Mouse (Mus musculus) midbrain, embryonic 16.5 days (tissue): Measurements from ENCODE around the gene Mapkapk2. TPM values are rescaled to one million over a fixed set of nuclear protein-coding genes. Genes with fewer than 3 reads are reported as not detected.

Source experiments
- ATAC-seq: fragments of 200-750 bp; cut with Nextera tagmentation; 2 replicates; pipeline ENCODE4 v1.8.0; 2017; ENCODE audit warnings: moderate TSS enrichment
- H3K27ac ChIP-seq: fragments of 300-500 bp; sonication (generic); 2 replicates; pipeline ENCODE4 v1.5.1; 2014; ENCODE audit warnings: mild to moderate bottlenecking, low read length, mixed read lengths
- H3K27me3 ChIP-seq: fragments of 300-500 bp; sonication (generic); 2 replicates; pipeline ENCODE4 v1.6.1; 2014; ENCODE audit warnings: low read depth, low read length, mixed read lengths; ENCODE audit not compliant: control insufficient read depth, insufficient read depth
- H3K36me3 ChIP-seq: fragments of 300-500 bp; sonication (generic); 2 replicates; pipeline ENCODE4 v1.6.1; 2014; ENCODE audit warnings: mild to moderate bottlenecking, low read length, moderate library complexity, mixed read lengths; ENCODE audit not compliant: control insufficient read depth, insufficient read depth
- H3K4me1 ChIP-seq: fragments of 300-500 bp; sonication (generic); 2 replicates; pipeline ENCODE4 v1.6.1; 2014; ENCODE audit warnings: mild to moderate bottlenecking, low read length, mixed read lengths; ENCODE audit not compliant: control insufficient read depth, insufficient read depth
- H3K4me2 ChIP-seq: fragments of 300-500 bp; sonication (generic); 2 replicates; pipeline ENCODE4 v1.6.1; 2014; ENCODE audit warnings: mild to moderate bottlenecking, low read length, mixed read lengths
- H3K4me3 ChIP-seq: fragments of 300-500 bp; sonication (generic); 2 replicates; pipeline ENCODE4 v1.5.1; 2014; ENCODE audit warnings: low read depth, mild to moderate bottlenecking, low read length, moderate library complexity, mixed read lengths
- H3K9ac ChIP-seq: fragments of 300-500 bp; sonication (generic); 2 replicates; pipeline ENCODE4 v1.6.1; 2014; ENCODE audit warnings: low read depth, low read length, mixed read lengths
- H3K9me3 ChIP-seq: fragments of 300-500 bp; sonication (generic); replicated peaks from 2 replicates; pipeline ENCODE4 v1.6.1; 2014; ENCODE audit warnings: mild to moderate bottlenecking, low read length, mixed read lengths; ENCODE audit not compliant: control insufficient read depth, poor library complexity, severe bottlenecking
- WGBS: fragments of 180-500 bp; shearing (Covaris S2); extraction: QIAGEN DNeasy Blood & Tissue Kit; methylation state at CpG from one replicate; pipeline ENCODE4 v1.1.7; 2014; 5-methylcytosine and 5-hydroxymethylcytosine counted together
- polyA plus RNA-seq: library from polyadenylated mRNA; unstranded; fragments of >200 nt; fragmentation: Nextera tagmentation; extraction: Ambion mirVana; gene quantifications from 2 replicates; pipeline ENCODE4 v1.2.1, GENCODE M21; 2015

Gene Mapkapk2
- polyA plus RNA-seq, 1 experiment from 2014 or later: 12.6 TPM

DNA sequence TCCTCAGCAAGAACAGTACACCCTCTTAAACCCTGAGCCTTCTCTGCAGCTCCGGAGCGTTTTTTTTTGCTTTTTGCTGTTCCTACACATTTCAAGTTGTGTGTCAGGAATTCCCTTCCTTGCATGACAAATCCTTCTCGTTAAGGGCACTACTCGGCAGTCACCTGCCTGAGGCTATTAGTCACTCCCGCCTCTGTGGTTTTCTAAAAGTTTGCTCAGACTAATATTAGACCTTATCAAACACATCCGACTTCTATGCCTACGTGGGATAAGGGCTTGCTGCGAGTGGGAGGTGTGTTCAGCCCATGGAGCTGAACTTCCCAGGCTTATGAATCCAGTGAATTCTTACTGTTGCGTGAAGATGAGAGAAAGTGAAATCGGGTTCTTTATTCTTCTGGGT is 20.9 kb upstream of the Mapkapk2 start:
- Histone ChIP-seq H3K4me3 (no peak overlapping the region), H3K36me3 (no peaks in the 10 kb centered on the region), H3K27ac (no peak overlapping the region), H3K9me3 (no peaks in the 10 kb centered on the region), H3K4me1 (0 out of 2 replicates have a peak, but pooled peaks cover 6% of the 10 kb centered on the region), H3K4me2 (no peak overlapping the region), H3K9ac (no peak overlapping the region), H3K27me3 (no peaks in the 10 kb centered on the region)
- 77% methylated on average over 10 of the region's 10 CpGs for WGBS
- no peak for ATAC-seq

DNA sequence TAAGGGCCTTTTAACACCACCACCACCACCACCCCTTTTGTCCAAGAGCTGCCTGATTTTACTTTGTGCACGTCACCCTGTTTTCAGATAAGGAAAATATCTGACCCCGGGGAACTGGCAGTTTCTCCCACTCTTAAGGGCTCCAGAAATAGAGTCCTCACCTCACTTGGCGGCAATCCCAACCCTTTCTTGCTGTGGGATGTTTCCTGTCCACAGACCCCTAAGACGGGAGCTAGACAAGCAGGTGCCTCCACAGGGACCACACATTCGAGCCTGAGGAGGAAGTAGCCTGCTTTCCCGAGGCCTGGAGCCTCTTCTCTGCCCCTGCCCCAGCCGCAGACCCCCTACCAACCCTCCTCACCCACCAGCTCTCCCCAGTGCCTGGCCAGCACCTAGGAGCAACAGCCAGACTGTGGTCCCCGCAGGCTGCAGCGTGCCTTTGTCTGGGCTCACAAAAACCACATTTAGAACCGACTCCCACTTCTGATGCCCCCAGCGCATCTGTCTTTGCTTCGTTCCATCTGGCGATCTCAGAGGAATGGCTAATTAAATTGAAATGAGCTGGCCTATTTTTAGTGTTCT is 18.9 kb upstream of the Mapkapk2 start:
- H3K27me3 ChIP-seq: no peaks in the 10 kb centered on the region
- 0 out of 2 replicates have a peak, but pooled peaks cover 6% of the 10 kb centered on the region for H3K4me1 ChIP-seq
- H3K36me3 ChIP-seq: no peaks in the 10 kb centered on the region
- 33% methylated on average over 13 of the region's 13 CpGs for WGBS
- no peak overlapping the region for H3K9ac ChIP-seq
- H3K9me3 ChIP-seq: no peaks in the 10 kb centered on the region
- H3K4me2 ChIP-seq: no peak overlapping the region
- no peak overlapping the region for H3K4me3 ChIP-seq
- H3K27ac ChIP-seq: peak overlapping the region; percentile 53; the same call in 1 of the 2 replicates
- peak; percentile 31 for ATAC-seq

DNA sequence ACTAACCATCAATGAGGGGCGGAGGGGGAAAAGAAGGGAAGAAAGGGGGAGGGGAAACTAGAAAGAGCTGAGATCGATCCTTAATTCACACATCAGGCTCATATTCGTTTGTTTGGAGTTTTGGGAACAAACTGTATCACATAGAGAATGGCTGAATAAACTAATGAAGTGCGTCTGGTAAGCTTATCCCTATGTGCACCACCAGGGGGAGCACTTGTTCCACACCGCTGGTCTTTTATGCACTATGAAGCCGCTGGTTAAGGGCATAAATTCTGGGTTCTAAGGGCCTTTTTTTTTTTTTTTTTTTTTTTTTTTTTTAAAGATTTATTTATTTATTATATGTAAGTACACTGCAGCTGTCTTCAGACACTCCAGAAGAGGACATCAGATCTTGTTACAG is 18.3 kb upstream of the Mapkapk2 start:
- no peak overlapping the region for H3K4me3 ChIP-seq
- H3K36me3 ChIP-seq: no peaks in the 10 kb centered on the region
- no peak overlapping the region for H3K9ac ChIP-seq
- 0 out of 2 replicates have a peak, but pooled peaks cover 6% of the 10 kb centered on the region for H3K4me1 ChIP-seq
- ATAC-seq: peak; percentile 61; the same call in 1 of the 2 replicates
- no peak overlapping the region for H3K4me2 ChIP-seq
- H3K9me3 ChIP-seq: no peaks in the 10 kb centered on the region
- no peaks in the 10 kb centered on the region for H3K27me3 ChIP-seq
- 15% methylated on average over 6 of the region's 6 CpGs for WGBS
- H3K27ac ChIP-seq: no peak overlapping the region

DNA sequence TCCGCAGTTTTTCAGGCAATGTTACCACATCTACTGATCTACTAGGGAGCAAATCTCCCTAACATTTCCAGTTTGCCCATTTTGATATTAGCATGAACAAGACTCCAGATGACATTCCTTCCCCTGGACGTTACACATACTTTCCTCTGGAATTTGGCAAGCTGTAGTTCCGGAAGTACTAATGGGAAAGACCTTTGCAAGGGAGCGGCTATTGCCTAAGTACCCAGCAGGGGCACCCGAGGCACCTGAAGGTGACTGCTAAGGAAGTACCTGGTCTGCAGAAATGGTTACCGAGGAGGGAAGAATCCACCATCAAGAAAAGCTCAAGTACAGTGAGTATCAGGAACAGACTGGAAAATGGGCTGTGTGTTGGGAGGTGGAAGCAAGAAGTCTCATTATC is 14.9 kb upstream of the Mapkapk2 start:
- 45% methylated on average over 6 of the region's 6 CpGs for WGBS
- no peaks in the 10 kb centered on the region for H3K27me3 ChIP-seq
- H3K36me3 ChIP-seq: no peaks in the 10 kb centered on the region
- H3K4me3 ChIP-seq: no peak overlapping the region
- 0 out of 2 replicates have a peak, but pooled peaks cover 6% of the 10 kb centered on the region for H3K4me1 ChIP-seq
- no peak overlapping the region for H3K4me2 ChIP-seq
- no peak overlapping the region for H3K27ac ChIP-seq
- ATAC-seq: no peak
- no peaks in the 10 kb centered on the region for H3K9me3 ChIP-seq
- no peak overlapping the region for H3K9ac ChIP-seq

DNA sequence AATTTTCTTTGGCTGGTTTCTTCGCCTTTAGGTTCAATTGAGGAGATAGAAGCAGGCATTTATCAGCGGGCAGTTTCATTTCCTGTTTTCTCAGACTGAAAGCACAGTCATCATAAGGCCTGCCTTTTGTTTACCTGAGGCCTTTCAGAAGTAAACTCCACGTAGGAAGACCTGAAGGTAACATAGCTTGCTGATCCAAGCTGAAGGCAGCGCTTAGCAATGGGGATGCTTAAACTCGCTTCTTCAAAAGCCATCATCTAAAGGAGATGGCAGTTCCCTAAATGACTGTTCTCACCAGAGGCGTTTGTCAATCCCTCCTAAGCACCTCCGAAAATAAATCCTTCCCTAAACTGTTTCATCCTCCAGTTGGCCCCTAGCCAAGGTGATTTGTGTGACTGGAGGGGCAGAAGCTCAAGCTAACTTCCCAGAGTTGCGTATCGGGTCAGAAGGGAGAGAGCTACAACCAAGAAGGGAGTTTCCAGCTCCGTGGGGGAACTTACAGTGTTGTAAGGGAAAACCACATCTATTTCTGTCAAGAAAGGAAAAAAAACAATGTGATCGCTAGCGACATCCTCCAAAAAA is 13.0 kb upstream of the Mapkapk2 start:
- Histone ChIP-seq H3K9me3 (no peaks in the 10 kb centered on the region), H3K4me3 (no peak overlapping the region), H3K27ac (no peak overlapping the region), H3K36me3 (no peaks in the 10 kb centered on the region), H3K27me3 (no peaks in the 10 kb centered on the region), H3K9ac (no peak overlapping the region), H3K4me1 (no peaks in the 10 kb centered on the region), H3K4me2 (no peak overlapping the region)
- whole genome bisulfite sequencing: 73% methylated on average over 12 of the region's 12 CpGs
- ATAC-seq: no peak

DNA sequence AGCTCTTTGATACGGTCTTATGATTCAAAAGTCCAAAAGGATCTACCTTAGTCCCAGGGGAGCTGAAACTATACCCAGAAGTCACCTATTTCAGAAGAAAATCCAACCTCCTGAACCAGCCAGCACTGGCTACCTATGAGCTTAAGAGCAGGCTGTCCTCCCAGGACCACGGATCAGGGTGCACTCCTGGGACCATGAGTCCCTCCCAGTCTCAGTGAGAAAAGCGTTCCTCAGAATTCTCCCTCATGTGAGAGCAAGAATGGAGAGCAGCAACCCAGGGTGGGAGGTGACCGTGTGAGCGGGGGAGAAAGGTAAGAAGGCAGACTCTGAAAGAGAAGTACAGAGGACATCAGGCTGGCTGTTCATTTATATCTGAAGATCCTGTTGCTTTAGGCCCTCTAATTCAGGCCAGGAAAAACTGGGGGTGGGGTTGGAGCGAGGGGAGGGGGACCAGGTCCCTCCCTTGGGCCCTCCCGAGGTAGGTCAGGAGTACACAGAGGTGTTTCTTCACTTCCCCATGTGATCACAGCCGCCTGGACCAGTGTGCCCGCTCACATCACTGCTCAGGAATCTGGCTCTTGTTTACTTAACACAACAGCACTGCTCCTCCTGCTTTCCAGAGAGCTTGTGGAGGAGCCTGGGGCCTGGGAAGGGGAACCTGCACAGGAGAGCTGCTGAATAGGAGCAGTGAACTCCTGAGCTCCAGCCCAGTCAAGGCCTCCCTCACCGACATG is 10.1 kb upstream of the Mapkapk2 start:
- H3K9me3 ChIP-seq: no peaks in the 10 kb centered on the region
- H3K9ac ChIP-seq: no peak overlapping the region
- no peak overlapping the region for H3K27ac ChIP-seq
- ATAC-seq: no peak
- 67% methylated on average over 10 of the region's 10 CpGs for WGBS
- H3K27me3 ChIP-seq: no peaks in the 10 kb centered on the region
- H3K36me3 ChIP-seq: no peaks in the 10 kb centered on the region
- no peak overlapping the region for H3K4me3 ChIP-seq
- no peak overlapping the region for H3K4me2 ChIP-seq
- H3K4me1 ChIP-seq: no peaks in the 10 kb centered on the region

DNA sequence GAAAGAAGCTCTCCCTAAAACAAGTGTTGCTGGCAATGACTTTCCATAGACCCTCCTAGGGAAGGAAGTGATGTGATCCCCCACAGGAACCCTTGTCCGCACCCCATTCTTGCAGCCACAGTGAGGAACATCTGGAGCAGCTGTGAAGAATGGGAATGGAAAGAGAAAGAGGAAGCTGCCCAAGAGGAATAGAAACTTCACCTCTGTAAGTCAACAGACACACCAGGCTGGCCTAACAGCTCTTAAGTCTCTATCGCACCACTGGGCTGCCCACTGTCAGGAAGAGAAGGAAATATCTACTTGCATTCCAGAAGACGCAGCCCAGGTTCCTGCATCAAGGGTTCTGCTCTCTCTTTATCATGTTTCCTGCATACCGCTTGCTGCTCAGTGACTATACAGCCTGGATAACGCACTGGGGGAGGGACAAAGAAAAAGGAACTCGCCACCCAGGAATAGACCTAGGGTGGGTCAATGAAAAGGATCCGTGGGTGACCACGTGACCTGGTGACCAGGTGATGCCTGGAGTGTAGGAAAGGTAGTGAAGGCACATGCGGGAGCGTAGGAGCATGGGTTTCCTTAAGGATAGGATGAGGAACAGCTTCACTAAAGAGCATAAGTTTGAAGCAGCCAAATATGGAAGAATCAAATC is 6.3 kb upstream of the Mapkapk2 start:
- Histone ChIP-seq H3K9ac (no peak overlapping the region), H3K9me3 (no peaks in the 10 kb centered on the region), H3K4me1 (no peaks in the 10 kb centered on the region), H3K4me3 (no peak overlapping the region), H3K27ac (no peak overlapping the region), H3K4me2 (no peak overlapping the region), H3K36me3 (no peaks in the 10 kb centered on the region), H3K27me3 (no peaks in the 10 kb centered on the region)
- WGBS: 84% methylated on average over 10 of the region's 10 CpGs
- ATAC-seq: no peak

DNA sequence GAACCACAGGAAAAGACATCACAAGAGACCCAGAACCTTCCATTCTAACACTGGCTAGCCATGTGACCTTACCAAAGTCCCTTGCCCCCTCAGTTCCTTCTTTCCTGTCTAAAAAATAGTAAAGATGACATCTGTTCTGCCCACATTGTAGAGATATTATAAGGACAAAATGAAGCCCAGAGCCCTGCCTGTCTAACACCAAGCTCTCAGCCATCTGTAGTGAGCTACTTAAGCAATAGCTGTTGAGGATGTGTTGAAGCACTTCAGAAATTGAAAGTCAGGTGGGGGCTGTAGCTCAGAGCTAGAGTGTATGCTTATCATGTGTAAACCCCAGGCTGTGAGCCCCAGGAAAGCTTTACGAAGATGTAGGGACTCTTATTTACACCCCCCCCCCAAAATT is 3.2 kb upstream of the Mapkapk2 start:
- WGBS: 85% methylated on average over 1 of the region's 1 CpGs
- Histone ChIP-seq H3K4me2 (no peak overlapping the region), H3K9me3 (no peaks in the 10 kb centered on the region), H3K9ac (no peak overlapping the region), H3K36me3 (no peaks in the 10 kb centered on the region), H3K4me3 (no peak overlapping the region), H3K27ac (no peak overlapping the region), H3K27me3 (no peaks in the 10 kb centered on the region), H3K4me1 (peaks cover 8% of the 10 kb centered on the region)
- ATAC-seq: no peak
